Mouse (Mus musculus) megakaryocyte, embryonic 14.5 days (primary cell): ENCODE measurements at regions not wholly inside any gene's neighbourhood (a gene's known extent, or its start where the extent isn't known, plus 50 kb on each side); places are given as distances from the start of the nearest gene placed in this dataset.

ENCODE experiments used
- FLI1 ChIP-seq: IDR thresholded peaks from 2 replicates; pipeline ENCODE4 v1.6.1; 2012; ENCODE audit warnings: low read length, inconsistent platforms, mixed read lengths
- GATA1 ChIP-seq: IDR thresholded peaks from 3 replicates; pipeline ENCODE4 v1.6.1; 2012; ENCODE audit warnings: mixed read lengths, low read length, inconsistent platforms, borderline replicate concordance

DNA sequence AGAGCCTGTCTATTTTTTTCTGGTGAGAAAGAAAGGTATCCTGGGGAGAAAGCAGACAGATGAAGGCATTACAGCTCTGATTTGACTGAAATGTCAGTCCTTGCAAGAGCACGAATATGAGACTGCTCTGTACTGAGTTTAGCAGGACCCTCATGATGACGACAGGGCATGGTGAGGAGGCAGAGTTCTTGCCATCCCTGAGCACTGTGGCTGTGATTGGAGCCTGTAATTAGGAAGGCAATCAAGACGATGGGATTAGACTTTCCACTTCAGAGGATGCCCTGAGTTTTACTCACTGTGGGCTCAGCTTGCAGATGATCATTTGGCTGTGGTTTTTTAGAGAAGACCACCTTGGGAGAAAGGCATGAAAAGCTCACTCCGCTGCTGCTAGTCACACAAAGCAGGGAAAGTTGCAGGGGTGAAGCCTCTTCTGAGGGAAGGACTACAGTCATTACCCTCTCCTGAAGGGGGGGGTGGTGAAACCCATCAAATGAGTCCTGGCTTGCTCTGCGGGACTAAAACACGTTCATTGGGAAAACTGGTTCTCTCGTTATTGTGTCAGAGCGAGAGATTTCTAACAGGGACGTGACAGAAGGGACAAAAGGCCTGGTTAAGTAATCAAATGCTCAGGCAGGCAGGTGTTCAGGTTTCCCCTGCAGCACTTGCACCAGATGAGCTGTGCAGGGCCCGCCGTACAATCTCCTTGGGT lies 132.9 kb upstream of the Fam241a start:
- no peak for TF ChIP-seq GATA1
- TF ChIP-seq FLI1 = no peak
